Mouse (Mus musculus): ENCODE results near the gene Tnk2. TPM values are rescaled to one million over a fixed set of nuclear protein-coding genes. Genes with fewer than 3 reads are reported as not detected.
A peak's percentile ranks its signal among the peaks of the same experiment; 100 is the strongest.
"Not testable (repeated sequence)": the region's sequence is repeated elsewhere in the genome, so short reads cannot be mapped to it uniquely, and the experiment has no call there.

Gene Tnk2
- polyA plus RNA-seq, 1 experiment = 38.2 TPM

DNA sequence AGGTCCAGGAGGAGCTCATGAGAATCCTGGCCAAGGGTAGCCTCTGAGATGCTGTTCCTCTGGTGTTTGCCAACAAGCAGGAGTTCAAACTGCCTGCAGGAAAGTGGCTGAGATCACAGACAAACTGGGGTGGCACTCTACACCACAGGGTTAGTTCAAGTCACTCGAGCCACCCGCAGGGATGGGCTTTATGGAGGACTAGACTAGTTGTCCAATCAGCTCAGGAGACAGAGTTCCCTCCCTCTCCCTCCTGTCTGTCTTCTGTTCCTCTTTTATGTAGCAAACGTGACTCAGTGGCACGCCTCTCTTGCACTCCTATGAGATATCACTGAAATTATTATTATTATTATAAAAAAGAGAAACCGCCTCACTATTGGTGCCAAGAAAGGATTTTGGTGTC, 9.5 kb upstream of the Tnk2 start:
- WGBS = 73% methylated on average over 5 of the region's 5 CpGs

DNA sequence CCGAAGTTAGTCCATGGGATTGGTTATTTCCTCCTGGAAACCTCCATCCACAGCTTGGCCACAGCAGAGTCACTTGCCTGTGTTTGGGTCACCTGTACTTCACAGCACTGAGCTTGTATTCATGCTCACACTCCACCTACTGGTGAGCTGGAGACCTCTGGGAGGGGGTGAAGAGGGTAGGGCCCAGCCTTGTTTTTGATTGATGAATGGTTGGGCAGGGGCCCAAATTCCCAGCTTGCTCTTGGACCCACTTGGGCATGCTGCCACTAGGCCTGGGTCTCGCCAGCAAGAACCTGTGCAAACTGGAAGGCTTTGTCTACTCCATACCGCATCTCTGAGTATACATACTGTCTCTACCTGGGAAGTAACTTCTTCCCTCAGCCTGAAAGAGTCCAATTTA, 8.4 kb upstream of the Tnk2 start:
- 49% methylated on average over 3 of the region's 3 CpGs for WGBS
- DNase-seq (ENCODE audit: low read depth, low spot score) = no peak

More for the DNA sequence above, 9.5 kb upstream of the Tnk2 start:
- no peak for DNase-seq (ENCODE audit: low read depth, low spot score)

DNA sequence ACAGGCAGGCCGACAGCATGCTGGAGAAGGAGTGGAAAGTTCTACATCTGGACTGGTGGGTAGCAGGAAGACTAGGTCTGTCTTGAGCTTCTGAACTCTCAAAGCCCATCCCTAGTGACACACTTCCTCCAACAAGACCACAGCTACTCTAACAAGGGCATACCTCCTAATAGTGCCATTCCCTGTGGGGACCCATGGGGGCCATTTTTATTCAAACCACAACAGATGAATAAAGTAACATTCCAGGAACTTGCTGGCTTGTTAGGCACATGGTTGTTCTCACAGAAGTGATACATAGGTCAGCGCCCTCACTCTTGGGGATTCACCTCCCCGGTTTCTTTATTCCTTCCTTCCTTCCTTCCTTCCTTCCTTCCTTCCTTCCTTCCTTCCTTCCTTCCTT, 7.3 kb upstream of the Tnk2 start:
- DNase-seq (ENCODE audit: low read depth, low spot score) = no peak
- 90% methylated on average over 3 of the region's 3 CpGs for WGBS

DNA sequence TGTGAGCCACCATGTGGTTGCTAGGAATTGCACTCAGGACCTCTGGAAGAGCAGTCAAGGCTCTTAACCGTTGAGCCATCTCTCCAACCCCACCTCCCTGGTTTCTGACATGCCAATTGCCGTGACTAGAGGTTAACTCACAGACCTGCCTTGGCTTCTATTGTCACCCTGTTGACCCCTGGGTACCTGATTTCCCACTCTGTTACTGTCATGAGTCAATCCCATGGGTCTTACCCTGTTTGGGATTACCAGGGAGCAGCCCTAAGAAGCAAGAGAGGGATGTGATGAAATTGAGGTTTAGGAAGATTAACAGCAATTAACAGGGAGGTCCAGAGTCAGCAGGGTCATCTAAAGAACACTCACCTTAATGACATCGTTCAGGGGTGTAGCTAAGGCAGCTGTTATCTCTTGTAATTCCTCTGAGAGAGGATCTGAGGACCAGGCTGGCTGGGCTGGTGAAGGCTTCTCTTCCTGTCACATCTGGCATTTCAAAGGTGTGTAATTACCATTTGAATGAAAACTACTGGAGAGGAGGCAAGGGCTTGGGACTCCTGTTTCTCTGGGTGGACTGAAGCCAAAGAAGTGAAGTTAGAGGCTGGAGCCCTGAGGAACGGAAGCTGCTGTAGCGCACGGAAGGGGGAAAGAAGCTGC, 6.7 kb upstream of the Tnk2 start:
- 31% methylated on average over 6 of the region's 6 CpGs for WGBS
- DNase-seq (ENCODE audit: low read depth, low spot score) = no peak

DNA sequence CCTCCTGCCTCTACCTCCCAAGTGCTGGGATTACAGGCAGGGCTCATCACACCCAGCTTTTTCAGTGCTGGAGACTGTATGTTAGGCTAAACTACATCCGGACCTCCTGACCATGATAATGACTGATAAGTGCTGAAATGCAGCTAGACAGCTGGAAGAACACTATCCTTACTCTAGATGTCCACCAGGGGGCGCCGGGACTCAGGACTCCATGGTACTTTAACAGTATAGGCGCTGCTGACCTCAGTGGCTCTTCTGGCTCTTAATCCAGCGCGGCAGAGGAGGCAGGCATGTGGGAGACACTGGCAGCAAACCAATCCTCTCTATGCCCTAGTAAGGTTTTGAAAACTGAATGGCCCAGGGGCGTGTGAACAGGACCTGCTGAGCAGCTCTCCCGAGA, 5.2 kb upstream of the Tnk2 start:
- 12% methylated on average over 8 of the region's 8 CpGs for WGBS

DNA sequence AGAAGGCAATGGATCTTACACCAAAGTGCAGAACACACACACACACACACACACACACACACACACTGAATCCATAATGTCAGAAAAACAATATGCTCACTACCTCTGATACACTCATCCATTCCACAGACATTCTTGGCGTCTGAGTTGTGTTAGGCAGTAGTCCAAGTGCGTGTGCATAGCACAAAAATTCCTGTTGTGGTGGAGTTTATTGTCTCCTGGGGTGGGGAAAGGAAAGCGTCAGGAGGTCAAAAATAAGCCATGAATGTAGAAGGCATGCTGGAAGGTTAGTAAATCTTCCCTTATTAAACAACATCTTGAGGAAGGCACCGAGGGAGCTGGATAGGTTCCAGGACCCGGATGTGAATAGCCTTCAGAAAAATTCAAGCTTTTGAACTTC, 3.6 kb upstream of the Tnk2 start:
- WGBS = 35% methylated on average over 5 of the region's 5 CpGs
- no peak for DNase-seq (ENCODE audit: low read depth, low spot score)

More for the DNA sequence above, 5.2 kb upstream of the Tnk2 start:
- DNase-seq (ENCODE audit: low read depth, low spot score) = peak; percentile 67

DNA sequence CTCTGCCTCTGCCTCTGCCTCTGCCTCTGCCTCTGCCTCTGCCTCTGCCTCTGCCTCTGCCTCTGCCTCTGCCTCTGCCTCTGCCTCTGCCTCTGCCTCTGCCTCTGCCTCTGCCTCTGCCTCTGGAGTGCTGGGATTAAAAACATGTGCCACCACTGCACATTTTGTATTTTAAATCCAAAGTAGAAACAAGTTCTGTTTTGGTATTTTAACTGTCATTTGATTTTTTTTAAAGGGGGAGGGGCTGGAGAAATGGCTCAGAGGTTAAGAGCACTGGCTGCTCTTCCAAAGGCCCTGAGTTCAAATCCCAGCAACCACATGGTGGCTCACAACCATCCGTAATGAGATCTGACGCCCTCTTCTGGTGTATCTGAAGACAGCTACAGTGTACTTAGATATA, 3.0 kb upstream of the Tnk2 start:
- 73% methylated on average over 2 of the region's 2 CpGs for WGBS
- DNase-seq (ENCODE audit: low read depth, low spot score) = not testable (repeated sequence)

DNA sequence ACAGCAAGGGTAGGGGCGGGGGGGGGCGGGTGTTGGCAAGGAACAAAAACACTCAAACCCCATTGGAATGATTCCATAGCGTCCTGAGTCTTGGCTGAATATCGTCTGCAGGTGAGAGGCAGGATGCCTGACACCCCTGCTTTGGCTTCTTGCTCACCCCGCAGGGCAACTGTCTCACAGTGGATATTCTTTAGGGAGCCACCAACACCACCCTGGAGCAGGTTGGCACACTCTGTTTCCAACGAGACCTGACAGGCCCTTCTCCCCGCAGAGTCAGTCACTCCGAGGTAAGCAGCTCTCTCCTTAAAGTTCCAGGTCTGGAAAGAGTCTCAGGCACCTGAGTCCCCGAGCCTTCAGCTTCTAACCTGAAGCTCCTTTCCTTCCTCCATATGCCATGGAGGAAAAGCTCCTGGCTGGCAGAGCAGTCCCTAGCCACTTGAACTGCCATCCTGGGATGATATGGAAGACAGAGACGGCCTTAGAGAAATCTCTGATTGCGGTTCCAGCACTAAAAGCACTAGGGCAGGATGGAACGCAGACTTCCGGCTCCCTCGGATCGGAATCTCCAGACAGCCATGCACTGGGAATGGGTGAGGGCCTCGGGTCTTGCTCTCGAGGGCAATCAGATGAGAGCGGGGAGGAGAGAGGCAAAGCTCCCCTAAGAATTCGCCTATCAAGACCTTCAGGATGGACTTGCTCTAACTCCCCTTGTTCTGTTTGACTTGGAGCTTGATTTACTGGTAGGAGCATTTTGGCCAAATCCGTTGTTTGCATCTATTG, 2.0 kb upstream of the Tnk2 start:
- 74% methylated on average over 20 of the region's 20 CpGs for WGBS
- no peak for DNase-seq (ENCODE audit: low read depth, low spot score)

DNA sequence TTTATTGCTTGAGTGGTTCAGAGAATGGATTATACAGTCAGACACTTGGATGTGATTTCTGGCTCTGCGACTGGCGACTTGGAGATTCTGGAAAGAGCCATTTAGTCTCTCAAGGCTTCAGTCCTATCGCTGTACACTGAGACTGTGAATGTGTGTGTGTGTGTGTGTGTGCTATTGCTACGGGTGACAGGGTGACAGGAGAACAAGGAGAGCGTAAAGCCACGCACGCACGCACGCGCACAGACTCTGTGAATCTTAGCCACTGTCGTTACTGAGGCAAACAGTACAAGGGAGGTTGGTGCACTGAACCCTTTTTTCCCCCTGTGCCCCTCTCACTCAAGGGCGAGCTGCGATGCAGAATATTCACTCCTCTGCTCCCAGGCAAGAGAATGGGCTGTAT, 1.4 kb upstream of the Tnk2 start:
- WGBS = 67% methylated on average over 13 of the region's 13 CpGs
- DNase-seq (ENCODE audit: low read depth, low spot score) = no peak

DNA sequence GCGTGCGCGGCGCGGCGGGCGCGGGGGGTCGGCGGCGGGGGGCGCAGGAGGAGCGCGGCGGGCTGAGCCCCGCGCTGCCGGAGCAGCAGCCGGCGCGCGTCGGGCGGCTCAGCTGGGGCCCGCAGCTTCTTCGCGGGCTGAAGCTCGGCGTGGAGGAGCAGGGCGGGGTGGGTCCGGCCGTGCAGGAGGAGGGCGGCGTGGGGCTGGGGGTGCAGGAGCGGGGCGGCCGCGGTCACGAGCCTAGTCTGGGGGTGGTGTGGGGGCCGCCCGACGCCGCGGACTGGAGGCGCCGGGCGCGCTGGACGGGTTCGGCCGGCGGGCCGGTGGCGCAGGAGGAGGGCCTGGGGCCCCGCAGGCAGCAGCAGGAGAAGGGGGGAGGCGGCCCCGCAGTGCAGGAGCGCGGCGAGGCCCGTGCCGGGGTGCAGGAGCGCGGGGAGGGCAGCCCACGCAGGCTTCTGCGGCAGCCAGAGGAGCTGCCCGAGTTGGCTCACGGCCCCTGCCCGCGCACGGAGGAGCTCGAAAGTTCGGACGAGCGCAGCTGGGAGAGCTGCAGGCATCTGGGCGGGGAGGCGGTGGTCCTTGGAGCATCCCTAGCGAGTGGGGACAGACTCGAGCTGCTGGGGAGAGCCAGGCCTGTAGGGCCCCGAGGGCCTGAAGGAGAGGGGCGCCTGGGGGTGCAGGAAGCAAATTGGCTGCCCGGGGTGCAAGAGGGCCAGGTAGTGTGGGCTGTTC, 561 bp downstream of the Tnk2 start:
- no peak for DNase-seq (ENCODE audit: low read depth, low spot score)
- 2% methylated on average over 58 of the region's 82 CpGs for WGBS

DNA sequence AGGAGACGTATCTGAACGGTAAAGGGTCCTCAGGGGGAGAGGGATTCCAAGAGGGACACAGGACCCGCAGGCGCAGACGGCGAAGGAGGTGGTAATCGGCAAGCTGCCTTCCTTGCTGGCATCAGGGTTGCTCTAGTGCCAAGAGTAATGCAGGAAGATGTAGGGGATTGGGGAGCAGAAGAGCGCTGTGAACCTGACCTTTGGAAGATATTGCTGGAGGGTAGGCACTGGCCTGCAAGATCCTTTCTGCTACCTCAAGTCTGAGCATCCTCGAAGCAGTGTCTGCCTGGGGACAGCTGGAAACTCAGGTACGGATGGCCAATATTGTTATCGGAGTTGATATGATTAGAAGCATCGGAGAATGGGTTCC, 1.1 kb downstream of the Tnk2 start:
- 14% methylated on average over 12 of the region's 12 CpGs for WGBS
- DNase-seq (ENCODE audit: low read depth, low spot score) = no peak

DNA sequence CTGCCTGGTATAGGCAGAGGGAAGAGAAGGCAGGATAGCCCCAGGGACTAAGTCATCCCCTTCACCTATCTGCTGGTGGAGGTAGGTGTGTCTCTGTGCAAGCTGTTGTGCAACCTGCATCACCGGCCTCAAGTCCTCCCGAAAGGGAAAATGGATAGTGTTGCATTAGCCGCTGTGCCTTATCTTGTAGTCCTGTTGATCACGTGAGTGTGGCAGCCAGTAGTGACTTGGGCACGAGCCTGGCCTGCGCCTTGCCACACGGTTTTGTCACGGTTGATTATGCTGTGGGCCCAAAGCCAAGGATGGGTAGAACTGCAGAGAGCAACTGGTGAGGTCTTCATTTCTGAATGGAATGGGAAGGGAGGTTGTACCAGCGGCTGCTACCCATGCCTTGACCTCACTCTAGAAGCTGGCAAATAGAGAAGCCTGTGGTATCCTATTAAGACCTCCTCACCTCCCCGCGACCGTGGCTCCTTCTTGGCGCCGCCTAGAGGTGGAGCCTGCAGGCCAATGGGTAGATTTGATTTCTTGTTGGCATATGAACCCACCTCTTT, 1.8 kb downstream of the Tnk2 start:
- no peak for DNase-seq (ENCODE audit: low read depth, low spot score)
- WGBS = 14% methylated on average over 14 of the region's 14 CpGs

DNA sequence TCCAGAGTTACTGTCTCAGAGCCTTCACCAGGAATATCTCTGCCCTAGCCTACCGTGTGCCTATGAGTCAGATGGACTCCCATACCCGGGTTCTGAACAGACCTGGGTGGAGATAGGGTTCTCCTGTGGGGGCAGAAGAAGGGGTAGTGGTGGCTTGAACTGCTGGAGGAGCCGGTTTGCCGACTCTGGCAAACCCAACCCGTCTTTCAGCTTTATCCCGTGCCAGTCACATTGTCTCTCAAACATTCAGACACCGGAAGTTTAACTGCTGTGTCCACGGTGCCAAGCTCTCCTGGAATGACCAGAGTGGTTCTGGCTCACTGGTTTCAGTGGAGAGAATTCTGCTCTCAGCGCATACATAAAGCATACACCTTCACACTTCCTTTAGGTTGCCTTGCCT, 2.3 kb downstream of the Tnk2 start:
- 25% methylated on average over 9 of the region's 9 CpGs for WGBS
- DNase-seq (ENCODE audit: low read depth, low spot score) = no peak

DNA sequence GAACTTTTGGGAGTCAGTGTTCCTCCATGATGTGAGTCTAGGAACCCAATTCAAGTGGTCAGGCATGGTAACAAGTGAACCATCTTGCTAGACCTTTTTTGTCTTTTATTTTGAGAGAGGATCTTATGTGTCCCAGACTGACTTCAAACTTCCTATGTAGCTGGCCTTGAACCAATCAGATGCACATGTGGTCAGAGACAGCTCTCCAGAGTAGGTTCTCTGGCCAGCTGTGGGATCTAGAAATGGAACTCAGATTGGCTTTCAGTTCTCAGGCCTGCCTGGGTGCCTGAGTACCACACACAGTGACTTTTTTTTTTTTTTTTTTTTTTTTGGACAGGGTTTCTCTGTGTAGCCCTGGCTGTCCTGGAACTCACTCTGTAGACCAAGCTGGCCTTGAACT, 4.0 kb downstream of the Tnk2 start:
- DNase-seq (ENCODE audit: low read depth, low spot score) = no peak

DNA sequence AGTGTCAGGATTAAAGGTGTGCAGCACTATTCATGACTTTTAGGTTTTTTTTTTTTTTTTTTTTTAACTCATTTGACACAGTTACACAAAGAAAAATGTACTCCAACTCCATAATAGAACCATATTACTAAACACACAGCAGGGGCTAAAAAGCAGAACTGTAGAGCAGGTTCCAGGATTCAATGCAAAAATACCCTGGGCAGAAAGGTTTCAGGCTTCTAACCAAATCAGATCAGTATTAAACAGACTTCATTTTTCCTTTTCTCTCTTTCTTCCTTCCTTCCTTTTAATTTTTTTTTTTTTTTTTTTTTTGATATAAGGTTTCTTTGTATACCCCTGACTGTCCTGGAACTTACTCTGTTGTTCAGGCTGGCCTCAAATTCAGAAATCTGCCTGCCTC, 6.8 kb downstream of the Tnk2 start:
- no peak for DNase-seq (ENCODE audit: low read depth, low spot score)

DNA sequence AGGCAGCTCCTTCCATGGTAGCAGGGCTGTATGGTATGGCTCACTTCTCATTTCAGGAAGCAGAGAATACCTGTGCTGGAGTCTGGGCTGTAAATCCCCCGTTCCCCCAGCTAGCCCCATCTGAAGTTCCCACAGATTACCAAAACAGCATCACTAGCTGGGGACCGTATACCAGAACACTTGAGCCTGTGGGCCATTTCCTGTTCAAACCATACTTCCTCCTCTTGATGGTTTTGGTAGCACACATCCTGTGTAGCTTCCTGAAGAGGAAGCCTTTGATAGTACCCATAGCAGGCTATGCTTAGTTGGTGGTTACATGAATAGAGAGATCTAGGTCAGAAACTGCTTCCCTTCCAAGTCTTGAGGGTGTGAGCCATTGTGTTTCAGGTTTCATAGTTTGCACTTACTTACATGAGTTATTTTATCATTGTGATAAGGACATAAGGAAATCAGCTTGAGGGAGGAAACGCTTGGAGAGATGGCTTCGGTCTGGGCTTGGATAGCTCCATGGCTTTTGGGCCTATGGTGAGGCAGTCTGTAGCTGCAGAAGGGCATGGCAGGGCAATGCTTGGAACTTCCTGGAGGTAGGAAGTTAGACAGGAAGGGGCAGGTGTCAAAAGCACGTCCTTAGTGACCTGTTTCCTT, 7.4 kb downstream of the Tnk2 start:
- WGBS = 70% methylated on average over 5 of the region's 5 CpGs
- DNase-seq (ENCODE audit: low read depth, low spot score) = no peak

DNA sequence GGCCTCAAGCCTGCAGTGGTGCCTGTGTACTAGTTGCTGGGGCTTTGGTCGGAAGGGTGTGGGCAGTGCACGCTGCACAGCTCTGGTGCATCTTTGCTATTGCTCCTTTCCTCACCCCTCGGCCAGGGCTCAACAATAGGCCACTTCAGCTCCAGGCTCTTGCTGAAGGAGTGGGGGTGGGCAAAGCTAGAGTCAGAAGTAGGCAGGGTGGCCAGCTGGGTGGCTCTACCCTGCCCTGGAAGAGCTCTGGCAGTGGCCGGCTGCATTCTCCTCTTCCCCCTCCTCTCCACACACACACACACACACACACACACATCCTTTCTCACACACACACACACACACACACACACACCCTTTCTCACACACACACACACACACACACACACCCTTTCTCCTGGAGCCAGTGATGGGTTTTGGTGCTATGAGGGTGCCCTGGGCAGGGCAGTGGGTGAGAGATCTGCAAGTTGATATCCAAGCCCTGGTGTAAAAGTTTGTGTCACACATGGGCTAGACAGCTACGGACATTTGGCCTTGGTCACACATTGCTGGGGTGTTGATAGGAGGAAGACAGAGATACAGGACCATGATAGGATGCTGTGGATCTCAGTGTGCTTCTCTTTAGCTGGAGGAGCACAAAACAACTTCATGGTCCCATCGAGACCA, 10.5 kb downstream of the Tnk2 start:
- WGBS = 87% methylated on average over 6 of the region's 6 CpGs

DNA sequence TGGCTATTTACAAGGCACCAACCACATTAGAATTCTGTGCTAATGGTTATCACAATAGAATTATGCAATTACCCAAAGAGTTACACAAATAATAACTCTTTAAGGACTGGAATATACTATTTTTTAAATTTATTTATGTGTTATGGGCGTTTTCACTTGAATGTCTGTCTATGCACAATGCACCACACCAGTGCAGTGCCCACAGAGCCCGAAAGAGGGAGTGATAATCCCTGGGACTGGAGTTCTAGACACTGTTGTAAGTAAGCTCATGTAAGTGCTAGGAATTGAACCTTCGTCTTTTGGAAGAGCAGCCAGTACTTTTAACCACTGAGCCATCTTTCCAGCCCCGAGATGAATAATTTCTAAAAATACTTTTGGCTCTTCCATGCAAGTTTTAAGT, 11.9 kb downstream of the Tnk2 start:
- 89% methylated on average over 4 of the region's 4 CpGs for WGBS
- no peak for DNase-seq (ENCODE audit: low read depth, low spot score)

More for the DNA sequence above, 10.5 kb downstream of the Tnk2 start:
- DNase-seq (ENCODE audit: low read depth, low spot score) = no peak

DNA sequence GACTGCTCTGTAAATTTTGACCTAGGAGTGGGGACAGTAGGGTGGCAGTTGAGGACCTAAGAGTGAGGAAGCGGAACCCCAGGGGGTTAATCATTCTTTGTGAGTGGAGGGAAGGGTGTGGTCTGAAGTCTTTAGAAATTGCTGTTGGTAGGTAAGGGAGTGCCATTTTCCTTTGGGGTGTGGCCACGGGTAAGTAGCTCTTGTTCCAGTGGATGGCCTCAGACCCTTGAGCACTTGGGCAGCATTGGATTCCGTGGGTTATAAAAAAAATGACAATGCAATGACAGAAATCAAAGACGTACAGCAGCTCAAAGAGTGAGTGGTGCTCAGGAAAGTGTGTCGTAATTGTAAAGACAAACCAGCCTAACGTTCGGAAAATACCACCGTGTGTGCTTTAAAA, 12.6 kb downstream of the Tnk2 start:
- 49% methylated on average over 8 of the region's 8 CpGs for WGBS
- no peak for DNase-seq (ENCODE audit: low read depth, low spot score)

DNA sequence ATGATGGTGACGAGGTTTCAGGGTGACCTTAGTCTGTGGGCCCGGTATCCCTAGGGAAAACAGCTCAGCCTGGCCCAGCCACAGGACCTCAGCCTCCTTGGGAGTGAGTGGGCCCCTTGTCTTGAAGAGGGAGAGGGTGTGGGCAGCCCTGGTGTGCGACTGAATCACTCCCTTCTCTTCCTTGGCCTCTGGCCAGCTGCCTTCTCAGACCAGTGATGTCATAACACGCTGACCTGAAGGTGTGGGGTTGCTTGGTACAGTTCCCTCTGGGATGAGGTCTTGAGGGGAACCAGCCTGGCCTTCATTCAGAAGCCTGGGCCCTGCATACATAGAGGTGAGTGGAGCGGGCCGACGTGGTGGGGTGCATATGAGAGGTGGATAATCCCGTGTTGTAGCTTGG, 13.1 kb downstream of the Tnk2 start:
- WGBS = 60% methylated on average over 8 of the region's 8 CpGs
- DNase-seq (ENCODE audit: low read depth, low spot score) = no peak
